Mouse (Mus musculus): ENCODE data around the gene Tlnrd1. TPM values are rescaled to one million over a fixed set of nuclear protein-coding genes. Genes with fewer than 3 reads are reported as not detected.

The Tlnrd1 gene
- total and polyA plus RNA-seq, 2 experiments from 2014 or later, result 6.2 to 44.6 TPM

- ATAC-seq (ENCODE audit: insufficient read depth, low read depth), result no peak
- Histone ChIP-seq H3K4me2 (ENCODE audit: low read depth, low read length) (no peak overlapping the region), H3K9ac (replicated peaks; ENCODE audit: low read depth, low read length) (no peak overlapping the region), H3K36me3 (replicated peaks; ENCODE audit: control insufficient read depth, insufficient read depth, low read length) (no peaks in the 10 kb centered on the region), H3K4me3 (ENCODE audit: low read depth, low read length) (no peak overlapping the region), H3K4me1 (ENCODE audit: control insufficient read depth, insufficient read depth) (peaks cover 9% of the 10 kb centered on the region; the same call in 1 of the 2 replicates), H3K9me3 (replicated peaks; ENCODE audit: control insufficient read depth, low read length) (no peaks in the 10 kb centered on the region), H3K27ac (ENCODE audit: low read depth) (no peak overlapping the region), H3K27me3 (ENCODE audit: control insufficient read depth, insufficient read depth, low read length) (no peaks in the 10 kb centered on the region)
- DNase-seq (ENCODE audit: low spot score), result no peak
- TF ChIP-seq CTCF (IDR thresholded peaks at IDR 0.05; ENCODE audit: low read depth), result no peak
- TF ChIP-seq EP300 (IDR thresholded peaks at IDR 0.05; ENCODE audit: low read depth), result no peak
- WGBS, result 65% methylated on average over 5 of the region's 5 CpGs
These were observed 32.3 kb downstream of the Tlnrd1 start for GRCm38 (mm10) chr7:83851569-83852380.

DNA sequence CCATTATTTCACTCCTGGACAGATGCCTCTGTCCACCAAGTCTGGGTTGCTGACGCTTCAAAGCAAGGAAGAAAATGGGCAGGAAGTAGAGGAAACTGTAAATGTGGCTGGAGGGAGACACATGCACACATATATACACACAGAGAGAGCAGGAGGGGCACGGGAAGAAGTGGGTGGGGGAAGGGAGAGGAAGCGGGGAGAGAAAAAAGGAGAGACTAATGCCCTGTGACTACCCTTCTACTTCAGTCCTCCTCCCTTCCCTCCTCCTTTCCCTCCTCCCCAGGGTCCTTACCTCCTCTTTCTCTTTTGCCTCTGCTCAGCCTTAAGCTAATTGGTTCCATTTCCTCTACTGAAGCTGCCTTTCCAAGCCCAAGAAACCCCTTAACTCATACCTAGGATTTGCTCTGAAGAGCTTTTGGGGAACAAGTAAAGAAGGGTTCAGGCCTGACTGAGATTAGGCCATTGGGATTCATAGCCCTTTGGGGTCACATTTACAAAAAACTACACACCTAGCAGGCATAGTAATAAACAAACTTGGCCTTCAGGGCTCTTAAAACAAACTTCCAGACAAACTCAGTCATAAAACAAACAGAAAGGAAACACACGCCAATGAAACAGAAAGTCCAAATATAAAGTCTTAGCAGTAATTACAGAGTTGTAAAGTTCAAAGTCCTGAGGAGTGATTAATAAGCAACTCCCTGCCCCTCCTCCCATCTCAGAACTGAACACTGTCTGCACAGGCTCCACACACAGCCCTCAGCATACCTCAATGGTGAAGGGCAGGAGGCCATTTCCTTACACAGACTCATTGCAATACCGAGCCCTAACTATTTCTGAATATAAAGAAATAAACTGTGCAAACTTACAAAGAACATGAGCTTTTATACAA lies 36.7 kb downstream of the Tlnrd1 start:
- no peak overlapping the region for H3K27ac ChIP-seq (ENCODE audit: low read depth)
- H3K36me3 ChIP-seq (replicated peaks; ENCODE audit: control insufficient read depth, insufficient read depth, low read length), result no peaks in the 10 kb centered on the region
- H3K4me3 ChIP-seq (ENCODE audit: low read depth, low read length), result no peak overlapping the region
- H3K4me1 ChIP-seq (ENCODE audit: control insufficient read depth, insufficient read depth), result 0 out of 2 replicates have a peak, but pooled peaks cover 4% of the 10 kb centered on the region
- no peak overlapping the region for H3K9ac ChIP-seq (replicated peaks; ENCODE audit: low read depth, low read length)
- TF ChIP-seq EP300 (IDR thresholded peaks at IDR 0.05; ENCODE audit: low read depth), result no peak
- DNase-seq (ENCODE audit: low spot score) (no peak), ATAC-seq (ENCODE audit: insufficient read depth, low read depth) (no peak)
- H3K9me3 ChIP-seq (replicated peaks; ENCODE audit: control insufficient read depth, low read length), result no peaks in the 10 kb centered on the region
- no peaks in the 10 kb centered on the region for H3K27me3 ChIP-seq (ENCODE audit: control insufficient read depth, insufficient read depth, low read length)
- WGBS, result 61% methylated on average over 5 of the region's 5 CpGs
- H3K4me2 ChIP-seq (ENCODE audit: low read depth, low read length), result no peak overlapping the region

DNA sequence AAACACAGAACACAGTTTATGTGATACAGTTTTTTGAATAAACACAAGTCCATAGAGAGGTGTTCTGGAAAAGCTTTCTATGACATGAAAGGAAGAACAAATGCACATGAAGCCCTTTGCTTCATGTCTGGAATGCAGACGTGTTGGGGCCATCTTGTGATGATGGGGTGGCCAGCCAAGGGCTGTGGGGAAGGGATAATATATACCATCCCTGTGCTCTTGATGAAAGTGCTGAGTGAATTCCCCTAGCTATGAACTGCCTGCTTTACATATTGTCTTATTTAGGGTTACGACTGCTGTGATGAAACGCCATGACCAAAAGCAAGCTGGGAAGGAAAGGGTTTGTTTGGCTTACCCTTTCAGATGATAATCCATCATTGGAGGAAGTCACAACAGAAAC lies 39.3 kb downstream of the Tlnrd1 start:
- 82% methylated on average over 3 of the region's 3 CpGs for WGBS
- TF ChIP-seq EP300 (IDR thresholded peaks at IDR 0.05; ENCODE audit: low read depth) (no peak), CTCF (IDR thresholded peaks at IDR 0.05; ENCODE audit: low read depth) (no peak)
- H3K4me1 ChIP-seq (ENCODE audit: control insufficient read depth, insufficient read depth), result peaks cover 18% of the 10 kb centered on the region
- H3K27me3 ChIP-seq (ENCODE audit: control insufficient read depth, insufficient read depth, low read length), result no peaks in the 10 kb centered on the region
- no peak overlapping the region for H3K4me3 ChIP-seq (ENCODE audit: low read depth, low read length)
- no peak overlapping the region for H3K27ac ChIP-seq (ENCODE audit: low read depth)
- no peaks in the 10 kb centered on the region for H3K9me3 ChIP-seq (replicated peaks; ENCODE audit: control insufficient read depth, low read length)
- ATAC-seq (ENCODE audit: insufficient read depth, low read depth) (no peak), DNase-seq (ENCODE audit: low spot score) (no peak)
- no peak overlapping the region for H3K9ac ChIP-seq (replicated peaks; ENCODE audit: low read depth, low read length)
- H3K4me2 ChIP-seq (ENCODE audit: low read depth, low read length), result no peak overlapping the region
- no peaks in the 10 kb centered on the region for H3K36me3 ChIP-seq (replicated peaks; ENCODE audit: control insufficient read depth, insufficient read depth, low read length)

GRCm38 (mm10) chr7:83842486-83843259 lies 41.4 kb downstream of the Tlnrd1 start:
- WGBS, result 43% methylated on average over 6 of the region's 6 CpGs
- Histone ChIP-seq H3K4me3 (ENCODE audit: low read depth, low read length) (no peak overlapping the region), H3K9ac (replicated peaks; ENCODE audit: low read depth, low read length) (no peak overlapping the region), H3K9me3 (replicated peaks; ENCODE audit: control insufficient read depth, low read length) (no peaks in the 10 kb centered on the region), H3K36me3 (replicated peaks; ENCODE audit: control insufficient read depth, insufficient read depth, low read length) (no peaks in the 10 kb centered on the region), H3K27ac (ENCODE audit: low read depth) (peak overlapping the region; percentile 74), H3K4me2 (ENCODE audit: low read depth, low read length) (no peak overlapping the region), H3K4me1 (ENCODE audit: control insufficient read depth, insufficient read depth) (peaks cover 18% of the 10 kb centered on the region), H3K27me3 (ENCODE audit: control insufficient read depth, insufficient read depth, low read length) (no peaks in the 10 kb centered on the region)
- DNase-seq (ENCODE audit: low spot score), result peak; percentile 25
- TF ChIP-seq CTCF (IDR thresholded peaks at IDR 0.05; ENCODE audit: low read depth) (no peak), EP300 (IDR thresholded peaks at IDR 0.05; ENCODE audit: low read depth) (no peak)
- ATAC-seq (ENCODE audit: insufficient read depth, low read depth), result peak; percentile 72

GRCm38 (mm10) chr7:83840076-83840475 lies 44.0 kb downstream of the Tlnrd1 start:
- no peak overlapping the region for H3K4me3 ChIP-seq (ENCODE audit: low read depth, low read length)
- ATAC-seq (ENCODE audit: insufficient read depth, low read depth) (no peak), DNase-seq (ENCODE audit: low spot score) (no peak)
- peaks cover 14% of the 10 kb centered on the region for H3K4me1 ChIP-seq (ENCODE audit: control insufficient read depth, insufficient read depth)
- TF ChIP-seq CTCF (IDR thresholded peaks at IDR 0.05; ENCODE audit: low read depth) (no peak), EP300 (IDR thresholded peaks at IDR 0.05; ENCODE audit: low read depth) (no peak)
- no peak overlapping the region for H3K9ac ChIP-seq (replicated peaks; ENCODE audit: low read depth, low read length)
- no peaks in the 10 kb centered on the region for H3K9me3 ChIP-seq (replicated peaks; ENCODE audit: control insufficient read depth, low read length)
- H3K27ac ChIP-seq (ENCODE audit: low read depth), result no peak overlapping the region
- H3K36me3 ChIP-seq (replicated peaks; ENCODE audit: control insufficient read depth, insufficient read depth, low read length), result no peaks in the 10 kb centered on the region
- H3K4me2 ChIP-seq (ENCODE audit: low read depth, low read length), result no peak overlapping the region
- WGBS, result 75% methylated on average over 2 of the region's 2 CpGs
- no peaks in the 10 kb centered on the region for H3K27me3 ChIP-seq (ENCODE audit: control insufficient read depth, insufficient read depth, low read length)
